Mouse (Mus musculus) thymus, postnatal 36 days (tissue): ENCODE measurements around the gene Spred2.
A peak's percentile ranks its signal among the peaks of the same experiment; 100 is the strongest.

ENCODE experiments used
- DNase-seq, 2 experiments: peaks; one replicate each; pipeline ENCODE4 v3.0.0; 2022; ENCODE audit warnings: mixed read lengths in 2 of 2

Spred2 gene

DNA sequence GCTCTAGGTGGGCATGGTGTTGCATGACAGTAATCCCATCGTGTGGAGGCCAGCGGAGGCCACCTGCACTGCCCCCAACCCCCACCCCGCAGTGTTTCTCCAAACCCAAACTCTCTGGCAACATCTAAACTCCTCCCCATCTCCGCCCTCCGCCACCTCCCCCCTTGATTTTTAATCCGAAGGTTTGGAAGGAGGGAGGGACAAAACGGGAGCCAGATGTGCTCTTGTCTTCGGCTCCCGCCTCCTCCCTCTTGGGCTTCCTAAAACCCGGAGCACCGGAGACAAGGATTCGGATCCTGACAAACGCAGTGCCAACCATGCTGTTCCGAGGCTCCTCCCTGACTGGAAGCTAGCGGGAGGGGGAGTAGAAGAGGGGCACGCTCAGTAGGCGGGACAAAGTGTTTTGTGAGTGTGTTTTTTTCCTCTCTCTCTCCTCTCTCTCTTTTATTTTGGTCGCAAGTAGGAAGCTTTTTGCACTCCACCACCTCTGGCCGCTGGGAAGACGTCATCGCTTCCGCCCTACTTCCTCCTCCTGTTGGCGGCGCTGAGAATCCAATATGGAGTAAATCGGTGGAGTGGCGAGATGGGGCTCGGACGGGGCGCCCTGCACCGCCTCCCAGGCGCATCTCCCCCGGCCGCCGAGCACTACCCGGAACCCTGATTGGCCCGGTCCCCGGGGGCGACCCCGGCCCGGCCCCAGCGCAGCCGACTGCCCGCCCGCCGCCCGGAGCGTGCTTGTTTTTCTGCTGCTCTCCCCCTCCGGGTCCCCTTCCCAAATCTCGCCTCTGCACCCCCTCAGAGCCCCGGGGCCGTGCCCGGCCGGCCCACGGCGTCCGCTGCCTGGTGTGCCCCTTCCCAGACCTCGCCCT, at the start of gene Spred2:
Gene Spred2, plus strand, starts transcription at position 488 of the 869 bp plus-strand sequence.
- peak; percentile 78 to 85 for DNase-seq

DNA sequence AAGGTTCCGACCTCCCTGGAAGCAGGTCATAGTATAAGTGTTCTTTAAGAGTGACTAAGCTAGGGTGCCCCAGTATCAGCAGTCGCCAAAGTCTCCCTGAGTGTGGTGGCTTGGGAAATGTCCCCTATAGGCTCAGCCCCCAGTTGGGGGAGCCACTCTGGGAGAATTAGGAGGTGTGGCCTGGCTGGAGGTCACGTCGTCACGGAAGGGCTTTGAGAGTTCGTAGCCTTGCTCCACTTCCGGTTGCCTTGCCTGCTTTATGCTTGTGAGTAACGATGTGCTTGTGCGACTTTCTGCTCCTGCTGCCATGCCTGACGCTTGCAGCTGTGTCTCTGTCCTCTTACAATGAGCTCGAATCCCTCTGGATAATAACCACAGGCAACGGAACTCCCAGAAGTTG, 48.6 kb upstream of the Spred2 start:
- DNase-seq = no peak

DNA sequence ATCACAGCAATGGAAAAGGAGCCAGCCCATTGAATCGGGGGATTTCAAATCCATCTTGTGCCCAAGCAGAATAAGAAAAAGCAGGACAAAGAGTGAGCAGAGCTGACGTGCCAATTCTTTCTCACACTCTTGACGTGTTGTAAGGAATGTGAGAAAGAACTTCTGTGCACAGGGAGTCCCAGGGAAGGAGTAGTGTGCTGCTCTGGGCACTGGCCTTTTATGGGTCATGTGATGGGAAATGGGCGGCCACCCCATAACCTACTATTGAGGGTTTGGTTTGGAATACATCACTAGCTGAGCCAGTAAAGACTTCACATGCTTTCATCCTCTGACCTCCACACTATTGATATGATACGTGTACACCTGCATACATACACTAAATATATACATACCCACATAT, 48.2 kb upstream of the Spred2 start:
- no peak for DNase-seq

DNA sequence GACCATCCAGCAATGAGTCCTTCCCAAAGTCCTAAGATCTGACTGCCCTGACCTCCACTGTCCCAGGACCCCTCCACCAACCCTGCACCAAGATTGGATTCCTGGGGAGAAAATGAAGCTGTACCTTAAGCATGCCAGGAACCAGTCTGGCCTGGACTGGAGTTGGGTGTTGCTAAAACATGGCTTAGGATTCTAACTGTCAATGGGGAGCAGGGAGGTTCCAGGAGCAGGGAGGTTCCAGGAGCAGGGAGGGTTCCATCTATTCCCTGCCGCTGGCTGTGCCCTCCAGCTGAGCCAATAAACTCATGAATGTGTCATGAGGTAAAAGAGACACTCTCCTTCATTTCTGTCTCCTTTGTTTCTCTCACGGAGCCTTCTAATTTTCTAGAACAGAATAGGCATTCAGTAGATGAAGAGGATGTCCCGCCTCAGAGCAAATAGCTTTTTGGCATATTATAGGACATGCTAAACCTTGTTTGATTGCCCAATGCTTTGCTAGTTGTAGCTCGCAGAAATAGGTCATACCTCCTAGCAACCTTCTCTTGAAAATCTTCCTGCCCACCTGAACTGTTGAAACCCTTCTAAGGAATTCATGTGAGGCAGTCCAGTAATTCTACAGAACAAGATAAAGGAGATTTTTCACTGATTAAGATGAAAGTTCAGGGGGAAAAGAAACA, 46.8 kb upstream of the Spred2 start:
- no peak for DNase-seq

DNA sequence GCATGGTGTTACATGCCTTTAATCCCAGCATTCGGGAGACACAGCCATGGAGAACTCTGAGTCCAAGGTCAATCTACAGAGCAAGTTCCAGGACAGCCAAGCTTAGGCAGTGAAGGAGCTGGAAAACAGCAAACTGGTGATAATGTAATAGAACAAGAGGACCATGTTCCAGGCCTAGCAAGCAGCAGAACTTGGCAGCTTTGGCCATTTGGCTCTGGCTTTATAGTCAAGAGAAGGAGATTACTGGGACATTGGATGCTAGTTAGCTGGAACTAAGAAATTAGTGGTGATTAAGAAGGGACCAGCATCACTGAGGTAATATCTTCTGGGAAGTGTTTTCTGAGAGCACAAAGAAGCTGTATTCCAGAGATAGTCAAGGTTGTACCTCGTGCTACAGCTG, 42.8 kb upstream of the Spred2 start:
- DNase-seq = no peak

DNA sequence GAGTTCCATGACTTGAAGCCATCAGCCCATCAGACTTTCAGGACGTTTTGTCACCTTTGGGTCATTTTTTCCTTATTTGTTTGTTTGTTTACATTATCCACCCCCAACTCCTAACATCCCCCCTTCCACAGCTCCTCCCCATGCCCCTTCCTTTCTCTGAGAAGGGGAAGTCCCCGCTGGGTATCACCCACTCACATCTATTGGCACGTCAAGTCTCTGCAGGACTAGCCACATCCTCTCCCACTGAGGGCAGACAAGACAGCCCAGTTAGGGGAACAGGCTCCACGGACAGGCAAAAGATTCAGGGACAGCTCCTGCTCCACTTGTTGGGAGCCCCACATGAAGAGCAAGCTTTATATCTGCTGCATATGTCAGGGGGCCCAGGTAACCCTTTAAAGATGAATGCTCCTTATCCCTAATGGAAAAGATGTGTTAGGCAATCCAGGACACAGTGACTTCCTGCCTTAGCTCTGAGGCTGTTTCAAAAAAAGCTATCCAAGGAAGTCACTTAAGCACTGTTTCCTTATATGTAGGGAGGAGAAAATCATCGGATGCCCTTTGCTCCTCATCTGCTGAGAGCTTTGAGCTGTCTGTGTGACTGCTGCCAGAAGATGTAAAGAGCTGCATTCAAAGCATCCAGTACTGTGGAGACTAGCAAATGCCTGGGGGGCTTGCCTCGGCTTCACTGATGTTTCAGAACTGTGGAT, 33.3 kb upstream of the Spred2 start:
- no peak for DNase-seq

DNA sequence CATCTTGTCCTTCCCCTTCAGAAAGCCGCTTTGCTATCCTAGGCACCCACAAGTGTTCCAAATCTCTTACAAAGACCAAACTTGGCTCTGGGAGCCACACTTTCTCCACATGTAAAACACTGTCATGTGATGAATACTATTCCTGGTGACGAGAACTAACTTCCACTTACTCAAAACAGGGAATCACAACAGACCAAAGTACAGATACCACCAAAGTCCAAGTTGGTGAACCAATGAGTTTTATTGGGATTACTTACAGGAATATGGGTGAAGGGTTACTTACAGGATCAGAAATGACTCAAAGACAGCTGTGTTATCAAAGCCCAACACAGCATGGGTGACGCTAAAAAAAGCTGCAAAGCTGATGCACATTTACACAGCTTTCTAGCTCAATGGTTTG, 30.9 kb upstream of the Spred2 start:
- DNase-seq = no peak

DNA sequence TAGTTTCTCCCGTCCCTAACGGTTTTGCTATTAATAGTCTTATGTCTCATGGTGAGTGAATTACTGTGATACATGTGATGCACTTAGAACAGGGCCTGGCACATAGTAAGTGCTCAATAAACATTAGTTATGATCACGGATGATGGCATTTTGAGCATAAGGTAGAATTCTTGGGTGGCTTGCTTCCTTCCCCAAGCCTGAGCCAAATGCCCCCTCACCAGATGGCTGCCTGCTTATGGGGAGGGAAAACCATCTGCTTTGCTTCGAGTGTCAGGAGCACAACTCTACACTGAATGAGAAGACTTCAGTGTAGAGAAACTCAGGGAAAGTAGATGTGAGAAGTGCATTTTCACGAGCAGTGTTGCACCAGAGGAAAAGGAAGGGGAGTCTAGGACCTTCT, 24.6 kb upstream of the Spred2 start:
- no peak for DNase-seq

DNA sequence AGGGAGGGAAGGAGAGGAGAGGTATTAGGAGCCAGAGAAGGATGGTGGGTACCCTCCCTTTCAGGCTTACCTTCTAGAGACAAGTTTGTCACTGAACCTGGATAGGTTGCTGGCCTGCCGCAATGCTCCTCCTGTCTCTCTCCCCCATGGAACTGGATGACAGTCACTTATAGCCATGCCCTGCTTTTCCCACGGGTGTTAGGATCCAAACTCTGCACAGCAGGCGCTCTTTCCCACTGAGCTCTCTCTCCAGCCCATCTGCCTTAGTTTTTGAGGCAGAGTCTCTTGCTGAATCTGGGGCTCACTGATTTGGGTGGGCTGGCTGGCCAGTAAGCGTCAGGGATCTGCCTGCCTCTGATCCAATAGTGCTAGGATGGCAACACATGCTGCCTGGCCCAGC, 23.5 kb upstream of the Spred2 start:
- no peak for DNase-seq

DNA sequence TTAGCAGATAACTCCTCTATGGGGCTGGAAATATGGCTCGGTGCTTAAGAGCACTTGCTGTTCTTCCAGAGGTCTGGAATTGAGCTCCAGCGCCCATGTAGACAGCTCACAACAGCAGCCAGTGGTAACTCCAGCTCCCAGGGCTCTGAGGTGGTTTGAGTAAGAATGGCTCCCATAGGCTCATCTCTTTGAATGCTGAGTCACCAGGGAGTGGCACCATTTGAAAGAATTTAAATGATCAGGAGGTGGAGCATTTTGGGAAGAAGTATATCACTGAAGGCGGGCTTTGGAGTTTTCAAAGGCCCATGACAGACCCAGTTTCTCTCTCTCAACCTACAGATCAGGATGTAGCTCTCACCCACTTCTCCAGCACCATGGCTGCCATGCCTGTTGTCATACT, 13.0 kb upstream of the Spred2 start:
- no peak for DNase-seq

DNA sequence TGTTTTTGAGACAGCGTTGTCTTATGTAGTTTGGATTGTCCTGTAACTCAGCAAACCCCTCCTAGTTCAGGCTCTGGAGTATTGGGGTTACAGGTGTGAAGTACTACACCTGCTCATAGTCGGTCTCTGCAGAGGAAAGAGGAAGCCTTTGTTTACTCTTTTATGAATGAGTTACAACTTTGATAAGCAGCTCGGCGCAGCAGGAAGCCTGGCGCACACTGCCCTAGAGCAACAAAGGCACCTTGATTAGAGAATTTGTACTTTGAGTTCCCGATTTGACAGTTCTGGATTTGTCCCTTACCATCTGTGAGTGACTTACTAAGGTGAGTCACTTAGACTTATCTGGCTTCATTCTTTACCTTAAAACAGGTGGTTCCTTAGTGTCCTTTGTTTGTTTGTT, 12.0 kb upstream of the Spred2 start:
- no peak for DNase-seq

DNA sequence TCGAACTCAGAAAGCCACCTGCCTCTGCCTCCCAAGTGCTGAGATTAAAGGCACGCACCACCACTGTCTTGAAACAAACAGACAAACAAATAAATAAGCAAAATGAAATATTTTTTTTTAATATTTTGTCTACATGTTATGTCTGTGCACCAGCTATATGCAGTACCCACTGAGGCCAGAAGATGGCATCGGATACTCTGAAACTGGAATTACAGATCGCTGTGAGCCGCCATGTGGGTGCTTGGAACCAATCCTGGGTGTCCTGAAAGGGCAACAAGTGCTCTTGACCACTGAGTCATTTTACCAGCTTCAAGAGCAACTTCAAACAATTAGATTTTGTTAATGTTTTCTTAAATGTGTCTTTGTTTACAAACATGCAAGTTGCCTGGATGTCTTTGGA, 11.5 kb upstream of the Spred2 start:
- peak in 1 of 2 experiments; percentile 5 for DNase-seq

DNA sequence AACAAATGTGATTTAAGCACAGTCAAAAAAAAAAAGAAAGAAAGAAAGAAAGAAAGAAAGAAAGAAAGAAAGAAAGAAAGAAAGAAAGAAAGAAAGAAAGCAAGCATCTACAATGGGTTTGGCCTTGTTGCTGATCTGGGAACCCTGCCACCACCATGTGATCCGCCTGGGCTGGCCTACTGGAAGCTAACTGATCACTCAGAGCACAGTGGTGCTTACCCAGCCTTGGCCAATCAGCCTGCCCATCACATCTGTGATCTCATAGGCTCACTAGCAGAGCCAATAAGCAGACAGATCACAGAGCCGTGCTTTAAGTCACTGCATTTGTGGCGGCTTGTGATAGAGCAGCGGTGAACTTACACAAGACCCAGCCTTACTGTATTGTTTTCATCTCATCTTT, 10.4 kb upstream of the Spred2 start:
- no peak for DNase-seq

DNA sequence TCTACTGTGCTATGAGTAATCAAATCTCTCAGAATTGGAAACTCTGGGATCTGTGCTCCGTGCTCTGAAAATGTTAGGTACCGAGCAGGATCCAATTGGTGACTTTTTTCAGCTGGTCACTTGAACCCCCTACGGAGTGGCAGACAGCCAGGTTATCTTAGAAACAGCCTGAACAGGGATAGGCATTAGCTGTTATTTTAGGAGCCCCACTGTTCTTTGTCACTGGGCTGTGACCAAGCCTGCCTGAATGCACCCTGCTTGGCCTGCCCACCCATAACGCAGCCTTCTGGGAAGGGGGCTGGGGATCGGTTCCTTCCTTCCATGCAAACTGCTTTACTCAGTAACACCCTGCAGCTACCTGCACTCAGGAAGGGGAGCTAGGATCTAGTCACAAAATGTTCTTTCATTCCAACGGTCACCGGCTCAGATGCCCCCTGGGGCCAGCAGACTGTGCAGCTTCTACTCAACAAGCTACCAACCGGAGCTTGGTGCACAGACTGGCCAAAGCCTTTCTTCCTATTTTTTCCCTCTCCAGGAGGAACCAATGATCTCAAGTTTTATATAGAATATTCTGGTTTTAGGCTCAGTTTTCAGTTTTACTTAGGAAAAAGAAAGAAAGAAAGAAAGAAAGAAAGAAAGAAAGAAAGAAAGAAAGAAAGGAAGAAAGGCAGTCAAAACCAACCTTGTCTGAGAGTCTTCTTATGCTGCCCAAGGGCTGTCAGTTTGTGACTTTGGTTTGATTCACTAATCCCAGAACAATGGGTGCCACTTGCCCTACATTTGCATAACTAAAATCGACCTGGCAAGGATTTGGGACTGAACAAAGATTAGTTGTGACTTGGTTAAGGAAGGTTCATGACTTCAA, 6.6 kb upstream of the Spred2 start:
- DNase-seq = no peak

DNA sequence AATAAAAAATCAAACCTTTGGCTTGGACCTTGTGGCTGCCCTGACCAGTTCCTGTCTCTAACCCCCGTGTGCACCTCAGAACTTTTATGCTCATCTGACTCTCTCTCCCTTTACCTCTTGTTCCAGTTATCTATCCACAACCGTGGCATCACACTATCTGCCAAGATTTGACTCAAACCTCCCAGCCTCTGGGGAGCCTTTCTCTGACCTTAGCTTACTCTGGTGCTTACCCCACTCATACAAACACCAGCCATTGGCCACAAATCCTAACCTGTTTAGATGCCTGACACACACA, 6.0 kb upstream of the Spred2 start:
- no peak for DNase-seq

DNA sequence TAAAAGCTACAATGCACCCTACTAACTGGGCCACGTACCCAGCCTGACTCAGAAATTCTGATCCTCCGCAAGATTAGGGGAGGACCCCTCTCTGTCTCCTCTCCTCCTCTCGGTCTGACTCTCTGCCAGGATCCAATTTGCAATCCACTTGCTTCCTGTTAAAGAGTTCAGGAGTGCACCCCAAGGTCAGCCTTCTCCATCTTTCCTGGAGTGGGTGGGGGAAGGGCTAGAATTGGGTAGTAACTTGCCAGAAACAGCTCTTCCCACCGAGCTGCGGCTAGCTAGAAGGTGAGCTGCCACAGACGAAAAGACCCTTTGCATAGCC, 4.8 kb upstream of the Spred2 start:
- DNase-seq = no peak

DNA sequence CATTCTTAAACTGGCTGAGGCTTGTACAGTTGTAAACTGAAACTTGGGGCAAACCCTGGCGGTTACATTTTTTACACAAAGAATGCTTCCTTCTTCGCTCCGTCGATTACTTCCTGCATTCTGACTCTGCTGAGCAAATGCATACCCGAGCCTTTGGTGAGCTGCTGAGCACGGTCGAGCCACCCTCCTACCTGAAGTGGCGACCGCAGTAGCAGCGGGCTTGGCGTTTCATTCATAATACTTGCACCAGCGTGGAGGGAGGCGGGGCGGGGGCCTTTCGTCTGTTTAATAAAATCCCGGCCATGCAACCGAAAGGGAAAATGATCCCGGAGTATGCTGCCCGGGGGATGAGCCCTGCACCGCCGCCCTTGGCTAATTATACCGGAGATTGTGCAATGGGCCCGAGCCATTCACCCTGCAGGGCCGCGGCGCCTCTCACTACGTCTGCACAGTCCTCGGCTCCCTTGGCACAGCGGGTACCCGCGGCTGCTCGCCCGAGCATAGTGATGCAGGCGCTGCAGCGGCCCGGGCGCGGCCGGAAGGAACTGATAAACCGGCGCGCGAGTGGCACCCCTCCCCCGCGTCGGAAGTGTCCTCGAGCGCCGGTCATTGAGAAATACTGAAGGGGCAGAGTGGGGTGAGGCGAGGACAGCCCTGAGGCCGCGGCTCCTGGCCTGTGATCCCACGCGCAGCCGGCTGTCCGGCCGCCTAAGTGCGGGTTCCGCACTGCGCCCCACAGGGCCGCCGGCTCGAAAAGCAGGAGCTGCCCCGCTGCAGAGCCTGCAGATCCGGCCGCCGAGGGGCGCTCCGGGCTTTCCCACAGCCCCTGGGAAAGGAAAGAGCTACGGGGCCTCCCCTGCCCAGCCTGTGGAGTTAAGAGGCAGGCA, 4.1 kb upstream of the Spred2 start:
- peak; percentile 87 to 90 for DNase-seq

DNA sequence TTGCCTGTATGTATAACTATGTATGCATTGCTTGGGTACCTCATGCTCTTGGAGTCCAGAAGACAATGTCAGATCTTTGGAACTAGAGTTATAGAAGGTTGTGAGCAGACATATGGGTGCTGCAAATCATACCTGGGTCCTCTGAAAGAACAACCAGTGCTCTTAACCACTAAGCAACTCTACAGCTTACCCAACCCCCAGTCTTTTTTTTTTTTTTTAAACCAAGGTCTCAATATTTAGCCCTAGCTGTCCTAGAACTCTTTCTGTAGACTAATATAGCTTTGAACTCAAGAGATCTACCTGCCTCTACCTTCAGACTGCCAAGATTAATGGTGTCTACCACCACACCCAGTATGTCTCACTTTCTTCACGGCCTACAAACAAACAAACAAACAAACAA, 2.5 kb upstream of the Spred2 start:
- no peak for DNase-seq

DNA sequence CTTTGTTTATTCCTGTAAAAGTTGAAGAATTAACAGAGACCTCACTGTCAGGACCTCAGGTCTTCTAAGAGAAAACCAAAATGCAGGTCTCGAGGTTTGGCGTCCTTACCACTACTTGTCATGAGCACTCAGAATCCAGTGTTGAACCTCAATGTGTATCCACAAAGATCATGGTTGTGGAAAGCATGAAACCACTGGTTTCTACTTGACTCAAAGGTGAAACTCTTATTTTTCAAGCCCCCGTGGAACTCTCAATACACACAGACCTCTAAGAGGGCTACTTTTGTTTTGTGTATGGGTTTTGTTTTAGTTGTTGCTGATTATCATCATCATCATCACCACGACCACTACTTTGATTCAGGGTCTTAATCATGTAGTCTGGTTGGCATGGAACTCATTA, 2.0 kb upstream of the Spred2 start:
- no peak for DNase-seq

DNA sequence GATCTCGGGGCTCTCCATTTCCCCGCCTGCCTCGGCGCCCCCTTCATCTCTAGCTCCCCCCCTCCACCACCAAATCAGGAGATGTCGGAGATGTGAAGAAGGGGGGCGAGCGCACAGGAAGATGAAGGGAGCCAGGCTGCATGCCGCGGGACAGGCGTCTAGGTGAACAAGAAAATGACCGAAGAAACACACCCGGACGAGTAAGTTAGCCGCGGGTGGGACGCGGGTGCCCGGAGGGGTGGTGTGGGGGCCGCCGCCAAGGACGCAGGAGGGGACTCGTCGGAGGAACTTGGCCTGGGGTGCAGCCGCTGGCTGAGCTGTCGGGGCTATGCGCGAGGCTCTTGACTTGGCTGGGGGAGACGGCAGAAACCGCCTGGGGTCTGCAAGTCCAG, 578 bp downstream of the Spred2 start:
- peak; percentile 70 to 76 for DNase-seq

DNA sequence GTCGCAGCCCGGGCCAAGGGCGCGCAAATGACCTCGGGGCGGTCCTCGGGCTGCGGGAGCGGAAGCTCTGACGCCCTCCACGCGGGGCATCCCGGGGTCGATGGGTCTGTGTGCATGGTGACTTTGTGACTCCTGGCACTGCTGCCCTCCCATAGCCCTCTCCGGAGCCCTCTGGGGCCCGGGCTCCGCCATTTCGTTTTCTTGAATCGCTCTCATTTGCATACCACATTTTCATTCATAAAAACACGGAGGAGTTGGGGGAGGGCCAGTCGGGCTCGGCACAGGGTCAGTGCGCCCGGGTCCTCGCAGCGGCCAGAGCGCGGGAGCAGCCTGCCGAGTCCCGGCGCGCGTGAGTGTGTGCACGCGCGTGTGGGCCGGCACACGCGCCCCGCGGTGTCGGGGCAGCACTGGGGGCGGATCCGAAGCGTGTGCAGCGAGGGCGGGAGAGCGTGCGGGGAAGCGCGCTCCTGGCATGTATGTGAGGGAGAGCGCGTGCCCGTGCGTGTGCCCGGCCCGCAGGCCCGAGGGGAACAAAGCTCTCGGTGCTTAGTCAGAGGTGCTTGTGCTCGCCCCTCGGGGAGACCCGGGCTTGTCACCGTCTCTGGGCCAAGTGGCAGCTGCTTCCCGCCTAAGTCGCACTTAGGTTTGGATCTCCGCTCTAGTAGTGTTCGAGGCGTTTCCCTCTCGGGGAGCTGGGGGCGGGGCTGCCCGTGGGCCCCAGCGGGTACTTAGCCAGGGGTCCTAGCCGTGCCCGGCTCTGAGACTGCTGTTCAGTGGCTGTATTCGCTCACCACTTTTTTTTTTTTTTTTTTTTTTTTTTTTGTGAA, 1.2 kb downstream of the Spred2 start:
- DNase-seq = peak; percentile 72 to 77
